Mouse (Mus musculus) fat pad, adult 2 months (tissue): Measurements from ENCODE around the gene Camk2b.
"Not testable (repeated sequence)": the region's sequence is repeated elsewhere in the genome, so short reads cannot be mapped to it uniquely, and the experiment has no call there.

Experiments
- DNase-seq: peaks from one replicate; pipeline ENCODE4 v3.0.0-alpha.2; 2011; ENCODE audit warnings: low read depth, low spot score; ENCODE audit errors: extremely low read depth

Gene Camk2b

DNA sequence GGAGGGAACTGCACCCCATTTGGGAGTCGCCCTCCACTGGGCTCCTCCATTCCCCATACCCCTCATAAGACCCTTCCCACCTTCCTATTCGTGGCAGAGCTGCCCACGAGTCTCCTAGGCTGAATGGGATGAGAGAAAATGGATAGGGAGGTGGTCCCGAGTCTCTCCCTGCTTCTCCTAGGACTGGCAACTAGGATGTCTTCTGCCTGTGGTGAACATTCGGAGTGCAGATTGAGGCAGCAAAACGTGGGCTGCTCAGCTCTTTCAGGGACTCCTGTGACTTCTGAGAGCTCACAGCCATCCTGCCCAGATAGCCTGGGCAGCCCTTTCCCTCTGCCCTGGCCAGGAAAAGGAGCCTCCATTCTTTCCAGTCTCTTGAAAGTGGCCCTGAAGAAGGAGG, at the start of gene Camk2b:
Gene Camk2b (minus strand): TSS at position 187 of the 400 bp plus-strand sequence.
- DNase-seq: no peak

GRCm38 (mm10) chr11:6111734-6112484, 45.7 kb upstream of the Camk2b start:
- DNase-seq: no peak

- DNase-seq: no peak
Observed at GRCm38 (mm10) chr11:6109990-6110389, 43.8 kb upstream of the Camk2b start.

DNA sequence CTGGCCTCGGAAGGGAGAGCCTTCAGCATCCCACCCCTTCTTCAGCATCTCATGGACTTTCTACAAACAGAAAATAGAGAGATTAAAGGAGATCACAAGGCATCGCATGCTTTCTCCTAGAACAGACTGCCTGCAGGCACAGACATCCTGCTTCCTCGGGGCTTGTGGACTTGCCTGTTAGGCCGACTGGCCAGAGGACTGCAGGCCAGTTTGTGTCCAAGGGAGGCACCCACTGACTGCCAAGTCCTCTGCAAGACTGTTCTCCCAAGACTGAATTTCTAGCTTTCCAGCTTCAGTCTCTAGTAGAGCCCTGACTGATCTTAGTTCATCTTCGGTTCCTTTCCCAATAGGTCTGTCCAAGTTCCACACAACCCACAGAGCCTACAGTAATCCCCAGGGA, 42.1 kb upstream of the Camk2b start:
- DNase-seq: no peak

- no peak for DNase-seq
Observed at GRCm38 (mm10) chr11:6107722-6108121, 41.6 kb upstream of the Camk2b start.

- DNase-seq: no peak
Observed at GRCm38 (mm10) chr11:6104734-6105133, 38.6 kb upstream of the Camk2b start.

- not testable (repeated sequence) for DNase-seq
Observed at GRCm38 (mm10) chr11:6096637-6097036, 30.5 kb upstream of the Camk2b start.

GRCm38 (mm10) chr11:6086991-6087390, 20.8 kb upstream of the Camk2b start:
- DNase-seq: no peak

DNA sequence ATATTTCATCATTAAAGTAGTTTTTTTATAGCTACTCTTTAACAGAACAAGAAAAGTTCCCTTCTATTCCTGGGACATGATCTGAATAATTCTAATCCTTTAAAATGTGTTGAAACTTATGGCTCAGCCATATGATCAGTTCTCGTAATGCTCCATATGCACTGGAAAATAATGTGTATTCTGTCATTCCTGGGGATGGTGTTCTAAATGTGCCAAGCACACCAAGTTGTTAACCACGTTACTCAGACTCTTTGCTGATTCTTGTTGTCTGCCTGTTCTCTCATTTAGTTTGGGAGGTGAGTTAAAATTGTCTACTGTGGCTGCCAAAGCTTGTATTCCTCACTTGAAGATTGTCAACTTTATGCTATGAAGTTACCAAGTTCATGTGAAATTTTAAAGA, 12.6 kb upstream of the Camk2b start:
- DNase-seq: no peak

DNA sequence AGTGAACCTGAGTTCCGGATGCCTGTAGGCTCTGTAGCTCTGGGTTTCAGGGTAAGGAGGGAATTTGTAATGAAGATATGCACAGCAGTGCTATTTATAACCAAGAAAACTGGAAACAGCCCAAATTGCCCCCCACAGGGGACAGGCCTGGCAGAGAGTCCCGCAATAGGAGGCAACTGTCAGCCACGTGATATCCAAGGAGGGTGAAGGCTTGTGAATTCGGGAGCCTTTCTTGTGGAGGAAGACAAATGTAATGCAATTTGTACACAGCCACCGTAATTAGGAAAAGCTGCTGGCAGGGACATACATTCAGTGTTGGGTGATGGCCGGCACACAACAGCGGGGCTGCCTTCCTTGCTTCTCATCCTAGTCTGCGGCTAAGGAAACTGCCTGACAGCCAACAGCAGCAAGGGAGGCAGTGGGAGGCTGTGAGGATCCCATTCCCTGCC, 9.5 kb upstream of the Camk2b start:
- DNase-seq: no peak

GRCm38 (mm10) chr11:6068181-6068957, 2.2 kb upstream of the Camk2b start:
- no peak for DNase-seq

- DNase-seq: no peak
Observed at GRCm38 (mm10) chr11:6067160-6067559, 998 bp upstream of the Camk2b start.

DNA sequence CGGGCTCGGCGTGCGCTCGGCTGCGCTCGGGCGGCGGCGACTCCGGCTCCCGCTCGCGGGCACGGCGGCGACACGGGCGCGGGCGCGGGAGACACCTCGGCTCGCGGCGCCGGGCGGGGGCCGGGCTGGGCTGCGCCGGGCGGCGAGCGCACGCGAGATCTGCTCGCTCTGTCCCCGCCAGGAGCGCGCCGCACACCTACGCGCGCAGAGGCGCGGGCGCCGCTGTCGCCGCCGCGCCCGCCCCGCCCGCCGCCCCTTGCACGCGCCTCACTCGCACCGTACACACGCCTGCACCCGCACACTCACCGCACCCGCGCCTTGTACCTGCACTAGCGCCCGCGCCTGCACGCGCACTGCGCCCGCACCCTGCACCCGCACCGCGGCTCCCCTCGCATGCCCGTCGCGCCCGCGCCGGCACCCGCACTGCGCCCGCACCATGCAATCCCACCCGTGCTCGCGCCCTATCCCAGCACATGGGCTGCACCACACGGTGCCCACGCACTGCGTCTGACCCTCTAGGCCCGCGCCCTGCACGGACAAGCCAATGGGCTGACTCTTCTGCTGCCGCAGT, 526 bp downstream of the Camk2b start:
- DNase-seq: no peak

GRCm38 (mm10) chr11:6065046-6065521, 1.1 kb downstream of the Camk2b start:
- no peak for DNase-seq

GRCm38 (mm10) chr11:6064215-6065045, 1.7 kb downstream of the Camk2b start:
- DNase-seq: no peak

DNA sequence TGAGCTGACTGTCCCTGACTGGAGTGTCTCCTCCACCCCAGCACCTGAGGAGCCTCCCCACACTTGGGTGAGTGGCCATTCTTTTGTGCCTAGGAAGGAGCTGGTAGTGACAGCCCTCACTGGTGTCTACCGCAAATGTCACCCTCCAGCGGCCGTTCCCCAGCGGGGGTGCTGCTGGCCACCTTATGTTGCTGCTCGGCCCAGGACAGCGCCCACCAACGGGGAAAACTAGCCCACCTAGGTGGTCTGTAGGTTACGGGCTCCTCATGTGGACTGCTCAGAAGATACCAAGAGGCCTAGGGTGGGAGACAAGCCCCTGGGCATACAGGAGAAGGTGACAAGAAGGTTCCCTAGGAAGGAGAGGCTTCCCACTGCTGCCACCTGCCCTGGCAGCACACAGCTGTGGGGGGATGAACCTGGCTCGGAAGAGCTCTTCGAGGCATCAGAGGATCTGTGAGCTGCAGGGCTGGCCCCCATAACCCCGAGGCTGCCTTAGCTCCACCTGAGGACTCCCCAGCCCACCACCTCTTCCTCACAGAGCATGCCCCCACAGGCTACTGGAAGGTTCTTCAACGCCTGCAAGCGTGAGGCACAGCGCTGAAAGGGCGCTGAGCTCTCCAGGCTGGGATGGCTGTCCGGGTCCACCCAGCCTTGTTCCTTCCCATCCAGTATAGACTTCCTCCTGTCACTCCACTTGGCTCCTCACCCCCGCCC, 2.5 kb downstream of the Camk2b start:
- DNase-seq: no peak

- no peak for DNase-seq
Observed at GRCm38 (mm10) chr11:6063065-6063464, 3.1 kb downstream of the Camk2b start.

GRCm38 (mm10) chr11:6062329-6062728, 3.8 kb downstream of the Camk2b start:
- DNase-seq: no peak

GRCm38 (mm10) chr11:6061891-6062290, 4.3 kb downstream of the Camk2b start:
- no peak for DNase-seq

DNA sequence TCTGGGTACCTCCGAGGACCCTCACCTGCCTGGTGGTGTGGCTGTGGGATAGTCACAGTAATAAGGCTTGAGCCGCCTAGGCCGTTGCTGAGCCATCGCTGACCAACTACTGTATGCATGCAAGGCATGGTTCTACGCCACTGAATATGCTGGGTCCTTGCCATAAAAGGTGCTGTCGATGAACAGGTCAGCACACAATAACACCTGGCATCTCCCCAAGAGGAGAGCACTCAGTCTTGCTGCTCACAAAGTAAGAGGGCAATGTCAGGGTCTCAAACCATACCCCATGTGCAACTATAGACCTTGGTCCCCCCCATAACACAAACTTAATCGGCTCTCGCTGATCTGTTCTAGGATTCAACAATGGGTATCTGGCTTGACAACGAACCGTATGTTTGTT, 7.0 kb downstream of the Camk2b start:
- DNase-seq: no peak
